Mouse (Mus musculus) hindbrain, embryonic 16.5 days (tissue): ENCODE results near the gene Marc1. TPM values are rescaled to one million over a fixed set of nuclear protein-coding genes. Genes with fewer than 3 reads are reported as not detected.

Source experiments
- ATAC-seq: fragments of 200-750 bp; cut with Nextera tagmentation; 2 replicates; pipeline ENCODE4 v1.8.0; 2017; ENCODE audit warnings: moderate TSS enrichment, moderate library complexity
- H3K27ac ChIP-seq: fragments of 300-500 bp; sonication (generic); 2 replicates; pipeline ENCODE4 v1.5.1; 2014; ENCODE audit warnings: low read depth, mild to moderate bottlenecking, control low read depth, low read length, moderate library complexity
- H3K27me3 ChIP-seq: fragments of 300-500 bp; sonication (generic); replicated peaks from 2 replicates; pipeline ENCODE4 v1.6.1; 2014; ENCODE audit warnings: low read length; ENCODE audit not compliant: control insufficient read depth, insufficient read depth
- H3K36me3 ChIP-seq: fragments of 300-500 bp; sonication (generic); 2 replicates; pipeline ENCODE4 v1.6.1; 2014; ENCODE audit warnings: mild to moderate bottlenecking, low read length, moderate library complexity, mixed read lengths; ENCODE audit not compliant: control insufficient read depth, insufficient read depth
- H3K4me1 ChIP-seq: fragments of 300-500 bp; sonication (generic); 2 replicates; pipeline ENCODE4 v1.6.1; 2014; ENCODE audit warnings: low read depth, low read length; ENCODE audit not compliant: control insufficient read depth, insufficient read depth
- H3K4me2 ChIP-seq: fragments of 300-500 bp; sonication (generic); 2 replicates; pipeline ENCODE4 v1.6.1; 2014; ENCODE audit warnings: mild to moderate bottlenecking, low read length, control low read depth, moderate library complexity
- H3K4me3 ChIP-seq: fragments of 300-500 bp; sonication (generic); 2 replicates; pipeline ENCODE4 v1.5.1; 2014; ENCODE audit warnings: mild to moderate bottlenecking, low read length, control low read depth, moderate library complexity
- H3K9ac ChIP-seq: fragments of 300-500 bp; sonication (generic); 2 replicates; pipeline ENCODE4 v1.6.1; 2014; ENCODE audit warnings: low read depth, mild to moderate bottlenecking, control low read depth, low read length, moderate library complexity
- H3K9me3 ChIP-seq: fragments of 300-500 bp; sonication (generic); 2 replicates; pipeline ENCODE4 v1.6.1; 2014; ENCODE audit warnings: mild to moderate bottlenecking, low read length, moderate library complexity; ENCODE audit not compliant: control insufficient read depth
- WGBS: fragments of 180-500 bp; shearing (Covaris S2); extraction: QIAGEN DNeasy Blood & Tissue Kit; methylation state at CpG from one replicate; pipeline ENCODE4 v1.1.7; 2014; 5-methylcytosine and 5-hydroxymethylcytosine counted together
- polyA plus RNA-seq: library from polyadenylated mRNA; unstranded; fragments of >200 nt; fragmentation: Nextera tagmentation; extraction: Ambion mirVana; gene quantifications from 2 replicates; pipeline ENCODE4 v1.2.1, GENCODE M21; 2015

Marc1 gene
- polyA plus RNA-seq, 1 experiment from 2014 or later = 0.24 TPM

DNA sequence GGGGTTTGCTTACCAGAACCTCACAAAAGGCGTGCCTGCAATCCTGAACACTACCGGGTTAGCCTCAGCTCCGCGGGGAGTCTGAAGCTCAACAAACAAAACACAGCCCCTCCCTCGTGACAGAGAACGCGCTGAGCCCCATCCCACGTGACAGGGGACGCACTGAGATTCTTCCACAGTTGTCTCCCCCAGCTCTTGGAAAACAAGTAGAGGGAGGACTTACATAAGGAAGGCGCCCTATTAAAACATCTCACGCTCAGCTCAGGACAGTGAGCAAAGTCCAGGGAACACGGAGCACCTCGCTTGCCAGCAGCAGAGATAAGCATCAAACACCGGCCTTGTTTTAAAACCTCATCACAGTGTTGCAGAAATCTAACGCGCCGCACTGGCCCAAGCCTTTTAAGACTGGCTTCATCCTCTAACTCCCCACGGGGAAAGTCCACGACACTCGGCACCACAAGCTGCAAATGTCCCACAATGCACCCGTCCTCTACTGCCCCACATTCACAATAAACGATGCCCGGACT, 16.1 kb upstream of the Marc1 start:
- ATAC-seq = no peak
- Histone ChIP-seq H3K4me2 (peak overlapping the region; percentile 44), H3K4me3 (peak overlapping the region; percentile 1), H3K27me3 (no peaks in the 10 kb centered on the region), H3K4me1 (peaks cover 5% of the 10 kb centered on the region), H3K27ac (no peak overlapping the region), H3K9me3 (no peaks in the 10 kb centered on the region), H3K9ac (no peak overlapping the region), H3K36me3 (peaks cover 14% of the 10 kb centered on the region)
- 27% methylated on average over 23 of the region's 23 CpGs for WGBS

DNA sequence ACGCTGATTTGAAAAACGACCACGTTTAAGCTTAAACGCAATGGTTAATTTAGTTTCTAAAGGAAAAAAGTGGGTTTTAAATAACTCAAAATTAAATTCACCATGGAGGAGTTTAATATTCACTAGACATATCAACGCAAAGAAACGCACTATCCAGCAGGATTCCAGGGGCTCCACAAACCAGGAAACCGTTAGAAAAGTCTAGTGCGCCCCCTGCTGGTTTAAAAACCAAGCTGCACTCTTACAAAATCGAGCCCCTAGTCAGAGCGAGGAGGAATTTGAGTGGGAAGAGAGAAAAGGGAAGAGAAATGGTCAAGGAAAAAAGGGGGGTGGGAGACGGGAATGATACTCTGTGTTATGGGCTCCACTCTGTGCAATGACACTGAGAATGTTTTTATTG, 14.0 kb upstream of the Marc1 start:
- Histone ChIP-seq H3K36me3 (no peaks in the 10 kb centered on the region), H3K4me1 (peaks cover 5% of the 10 kb centered on the region), H3K4me2 (peak overlapping the region; percentile 46), H3K9me3 (no peaks in the 10 kb centered on the region), H3K27ac (no peak overlapping the region; the same call in 1 of the 2 replicates), H3K9ac (no peak overlapping the region), H3K27me3 (no peaks in the 10 kb centered on the region), H3K4me3 (no peak overlapping the region)
- WGBS = 27% methylated on average over 11 of the region's 11 CpGs
- ATAC-seq = peak; percentile 59; the same call in 1 of the 2 replicates

DNA sequence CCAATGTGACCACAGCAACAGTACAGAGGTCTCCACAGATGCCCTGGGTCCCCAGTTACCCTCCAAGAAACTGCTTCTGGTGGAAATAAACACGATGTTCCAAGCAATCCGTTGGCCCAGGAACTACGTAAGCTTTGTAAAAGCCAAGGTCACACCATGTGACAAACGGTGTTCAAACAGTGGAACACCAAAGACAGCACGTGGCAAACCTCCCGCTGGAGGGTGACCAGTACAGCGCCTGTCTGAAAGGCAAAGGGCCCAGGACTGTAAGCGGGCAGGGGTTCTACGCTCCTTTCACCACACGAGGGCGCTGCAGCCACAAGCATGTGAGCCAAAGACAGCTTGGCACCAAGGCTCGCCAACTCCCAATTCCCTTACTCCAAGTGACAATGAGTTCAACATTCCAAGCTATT, 13.3 kb upstream of the Marc1 start:
- no peaks in the 10 kb centered on the region for H3K36me3 ChIP-seq
- WGBS = 2% methylated on average over 12 of the region's 12 CpGs
- no peak overlapping the region for H3K27ac ChIP-seq
- peaks cover 5% of the 10 kb centered on the region for H3K4me1 ChIP-seq
- ATAC-seq = peak; percentile 82
- no peak overlapping the region for H3K4me3 ChIP-seq
- H3K4me2 ChIP-seq = peak overlapping the region; percentile 46
- H3K9ac ChIP-seq = no peak overlapping the region
- no peaks in the 10 kb centered on the region for H3K27me3 ChIP-seq
- no peaks in the 10 kb centered on the region for H3K9me3 ChIP-seq

DNA sequence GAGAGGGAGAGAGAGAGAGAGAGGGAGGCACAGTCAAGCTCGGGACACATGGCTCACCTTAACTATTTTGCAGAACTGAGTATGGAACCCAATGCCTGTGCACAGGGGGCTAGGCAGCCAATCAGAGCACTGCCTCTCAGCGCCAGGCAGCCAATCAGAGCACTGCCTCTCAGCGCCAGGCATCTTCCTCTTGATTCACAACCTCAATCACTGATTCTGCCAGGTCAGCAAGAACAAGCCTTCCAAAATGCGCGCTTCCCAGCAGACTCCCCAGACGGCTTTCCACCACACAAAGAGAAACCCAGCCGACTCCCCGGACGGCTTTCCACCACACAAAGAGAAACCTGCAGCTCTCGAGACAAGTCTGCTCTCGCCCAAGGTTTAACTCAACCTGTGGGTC, 11.6 kb upstream of the Marc1 start:
- no peak for ATAC-seq
- no peak overlapping the region; the same call in 1 of the 2 replicates for H3K4me3 ChIP-seq
- 0 out of 2 replicates have a peak, but pooled peaks cover 10% of the 10 kb centered on the region for H3K36me3 ChIP-seq
- H3K4me1 ChIP-seq = peaks cover 5% of the 10 kb centered on the region
- H3K9me3 ChIP-seq = no peaks in the 10 kb centered on the region
- H3K27me3 ChIP-seq = no peaks in the 10 kb centered on the region
- peak overlapping the region; percentile 51 for H3K4me2 ChIP-seq
- no peak overlapping the region for H3K27ac ChIP-seq
- 10% methylated on average over 11 of the region's 11 CpGs for WGBS
- no peak overlapping the region for H3K9ac ChIP-seq

DNA sequence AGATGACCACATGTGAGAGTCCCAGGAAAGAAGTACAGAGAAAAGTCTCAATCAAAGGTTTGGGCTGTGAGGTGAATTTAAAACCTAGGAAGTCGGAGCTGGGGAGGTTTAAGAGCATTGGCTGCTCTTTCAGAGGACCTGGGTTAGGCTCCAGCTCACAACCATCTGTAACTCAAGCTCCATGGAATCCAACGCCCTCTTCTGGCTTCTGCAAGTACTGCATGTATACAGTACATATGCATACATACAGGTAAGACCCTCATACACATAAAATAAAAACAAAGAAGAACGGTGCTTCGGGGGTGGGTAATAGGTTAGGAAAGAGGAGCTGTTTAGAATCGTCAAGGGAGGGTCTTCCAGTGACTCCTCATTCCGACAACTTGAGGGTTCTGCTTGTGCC, 6.7 kb upstream of the Marc1 start:
- no peak for ATAC-seq

DNA sequence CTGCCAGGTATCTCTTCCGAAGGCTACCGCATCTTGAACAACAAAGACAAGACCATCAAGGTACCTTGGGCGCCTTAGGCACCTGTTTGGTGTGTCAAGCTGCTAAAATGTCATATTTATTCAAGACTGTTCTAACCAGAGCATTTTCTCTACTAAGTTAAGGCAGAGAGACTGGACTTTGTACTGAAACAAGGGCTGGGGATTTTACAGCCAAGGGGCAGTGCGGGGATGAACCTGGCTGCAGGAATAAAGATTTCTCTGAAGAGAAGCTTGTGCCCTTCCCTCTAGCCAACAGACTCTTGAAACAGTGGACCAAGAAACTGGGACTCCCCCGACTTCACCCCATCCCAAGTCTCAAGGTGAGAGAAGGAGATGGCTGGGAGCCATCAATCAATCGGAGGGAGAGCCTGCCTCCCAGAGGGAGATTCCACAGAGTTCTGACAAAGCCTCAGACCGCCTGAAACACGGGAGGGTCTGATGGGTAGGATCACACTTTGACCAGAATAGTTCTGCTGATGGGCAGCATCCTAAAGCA, 670 bp upstream of the Marc1 start:
- WGBS = 82% methylated on average over 8 of the region's 8 CpGs
- Histone ChIP-seq H3K27me3 (peaks cover 7% of the 10 kb centered on the region; the same call in 1 of the 2 replicates), H3K4me2 (no peak overlapping the region), H3K9me3 (no peaks in the 10 kb centered on the region), H3K4me3 (no peak overlapping the region), H3K9ac (no peak overlapping the region), H3K4me1 (peaks cover 9% of the 10 kb centered on the region), H3K27ac (no peak overlapping the region), H3K36me3 (peaks cover 7% of the 10 kb centered on the region)
- no peak for ATAC-seq

More for the DNA sequence above, 6.7 kb upstream of the Marc1 start:
- H3K9ac ChIP-seq = no peak overlapping the region
- peaks cover 19% of the 10 kb centered on the region for H3K36me3 ChIP-seq
- H3K4me2 ChIP-seq = no peak overlapping the region
- H3K27me3 ChIP-seq = no peaks in the 10 kb centered on the region
- 86% methylated on average over 6 of the region's 6 CpGs for WGBS
- no peaks in the 10 kb centered on the region for H3K4me1 ChIP-seq
- H3K4me3 ChIP-seq = no peak overlapping the region
- H3K9me3 ChIP-seq = no peaks in the 10 kb centered on the region
- no peak overlapping the region for H3K27ac ChIP-seq

DNA sequence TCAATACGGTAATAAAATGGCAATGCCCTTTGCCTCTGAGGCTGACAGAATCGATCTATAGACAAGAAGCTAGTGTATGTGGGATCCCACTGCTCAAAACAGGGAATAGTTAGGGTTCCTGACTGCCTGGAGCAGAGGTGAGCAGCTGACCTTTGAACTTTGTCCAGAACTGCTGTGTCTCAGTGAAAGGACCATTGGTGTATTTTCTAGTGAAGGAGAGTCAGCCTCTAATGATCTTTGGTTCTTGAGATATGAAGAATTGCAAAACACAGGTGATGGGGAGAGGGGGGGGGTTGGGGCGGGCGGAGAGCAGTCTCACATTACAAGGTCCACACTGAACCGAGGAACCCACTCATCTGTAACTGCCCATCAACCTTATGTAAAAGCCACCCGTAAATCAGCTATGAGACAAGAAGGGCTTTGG, 1.5 kb downstream of the Marc1 start:
- no peak overlapping the region for H3K9ac ChIP-seq
- H3K36me3 ChIP-seq = 0 out of 2 replicates have a peak, but pooled peaks cover 3% of the 10 kb centered on the region
- H3K4me1 ChIP-seq = peaks cover 9% of the 10 kb centered on the region
- H3K27me3 ChIP-seq = peaks cover 7% of the 10 kb centered on the region; the same call in 1 of the 2 replicates
- 80% methylated on average over 6 of the region's 6 CpGs for WGBS
- no peaks in the 10 kb centered on the region for H3K9me3 ChIP-seq
- no peak for ATAC-seq
- H3K4me3 ChIP-seq = no peak overlapping the region
- no peak overlapping the region for H3K27ac ChIP-seq
- H3K4me2 ChIP-seq = no peak overlapping the region

DNA sequence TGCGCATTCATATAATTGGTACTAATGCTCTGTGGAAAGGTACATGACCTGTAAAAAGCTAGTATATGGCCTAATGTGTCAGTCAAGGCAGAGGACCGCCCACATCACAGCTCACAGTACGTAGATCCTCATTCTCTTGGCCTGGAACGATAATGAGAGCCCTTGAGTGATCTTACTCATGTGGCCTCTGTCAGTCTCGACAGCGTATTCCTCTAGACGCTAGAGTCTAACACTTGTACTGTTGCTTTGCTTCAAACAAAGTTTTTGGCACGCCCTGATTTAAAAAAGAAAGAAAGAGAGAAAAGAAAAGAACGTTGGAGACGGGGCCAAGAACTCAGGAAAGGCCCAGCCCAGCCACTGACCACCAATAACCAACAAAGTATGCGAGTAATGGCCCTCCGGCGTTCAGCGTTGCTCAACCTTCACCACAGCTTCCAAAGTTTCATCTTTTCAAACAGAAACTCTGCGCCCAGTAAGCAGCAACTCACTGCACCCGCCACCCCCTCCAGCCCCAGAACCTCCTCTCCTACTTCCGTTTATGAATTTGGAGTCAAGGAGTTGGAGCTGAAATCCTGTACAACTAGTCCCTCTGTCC, 2.6 kb downstream of the Marc1 start:
- Histone ChIP-seq H3K27me3 (peaks cover 7% of the 10 kb centered on the region; the same call in 1 of the 2 replicates), H3K4me3 (no peak overlapping the region), H3K36me3 (0 out of 2 replicates have a peak, but pooled peaks cover 3% of the 10 kb centered on the region), H3K9ac (no peak overlapping the region), H3K4me2 (no peak overlapping the region), H3K27ac (no peak overlapping the region), H3K9me3 (no peaks in the 10 kb centered on the region), H3K4me1 (peaks cover 9% of the 10 kb centered on the region)
- no peak for ATAC-seq
- 90% methylated on average over 17 of the region's 17 CpGs for WGBS

DNA sequence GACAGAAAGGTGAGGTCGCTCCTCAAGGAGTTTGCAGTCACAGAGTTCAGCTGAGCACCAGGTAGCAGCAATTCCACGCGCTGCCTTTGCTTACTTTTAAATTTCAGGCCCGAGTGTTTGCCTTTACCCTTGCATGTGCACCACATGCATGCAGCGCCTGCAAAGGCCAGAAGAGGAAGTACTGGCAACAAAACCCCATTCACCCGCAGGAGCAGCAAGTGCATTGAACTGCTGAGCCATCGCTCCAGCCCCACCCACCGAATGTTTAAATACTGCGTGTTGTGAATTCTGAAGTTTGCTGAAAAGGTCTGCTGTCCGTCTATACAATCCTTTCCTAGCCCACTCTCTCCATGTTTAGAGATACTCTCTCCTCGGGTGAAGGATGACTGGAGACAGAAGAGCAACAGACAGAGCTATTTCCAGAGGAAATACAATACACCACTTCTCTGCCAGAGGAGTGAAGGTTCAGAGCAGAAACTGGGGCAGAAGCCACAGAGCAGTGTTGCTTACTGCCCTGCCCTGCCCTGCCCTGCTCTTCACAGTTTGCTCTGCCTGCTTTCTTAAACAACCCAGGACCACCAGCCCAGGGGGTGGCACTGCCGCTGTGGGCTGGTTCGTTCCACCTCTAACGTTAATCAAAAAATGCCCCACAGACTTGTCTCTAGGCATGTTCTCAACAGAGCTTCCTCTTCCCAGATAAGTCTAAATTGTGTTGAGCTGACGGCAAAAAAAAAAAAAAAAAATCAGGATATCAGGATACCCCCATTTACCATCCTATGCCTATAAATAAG, 3.3 kb downstream of the Marc1 start:
- H3K36me3 ChIP-seq = 0 out of 2 replicates have a peak, but pooled peaks cover under 1% of the 10 kb centered on the region
- WGBS = 67% methylated on average over 15 of the region's 15 CpGs

More for the DNA sequence above, 3.3 kb downstream of the Marc1 start:
- H3K4me3 ChIP-seq = no peak overlapping the region
- H3K27ac ChIP-seq = no peak overlapping the region
- peaks cover 9% of the 10 kb centered on the region for H3K4me1 ChIP-seq
- peaks cover 7% of the 10 kb centered on the region; the same call in 1 of the 2 replicates for H3K27me3 ChIP-seq
- no peak overlapping the region for H3K4me2 ChIP-seq
- ATAC-seq = no peak
- H3K9me3 ChIP-seq = no peaks in the 10 kb centered on the region
- H3K9ac ChIP-seq = no peak overlapping the region
